11 mouse cellular contexts compared by ENCODE assay signal in the genomic region with DNA sequence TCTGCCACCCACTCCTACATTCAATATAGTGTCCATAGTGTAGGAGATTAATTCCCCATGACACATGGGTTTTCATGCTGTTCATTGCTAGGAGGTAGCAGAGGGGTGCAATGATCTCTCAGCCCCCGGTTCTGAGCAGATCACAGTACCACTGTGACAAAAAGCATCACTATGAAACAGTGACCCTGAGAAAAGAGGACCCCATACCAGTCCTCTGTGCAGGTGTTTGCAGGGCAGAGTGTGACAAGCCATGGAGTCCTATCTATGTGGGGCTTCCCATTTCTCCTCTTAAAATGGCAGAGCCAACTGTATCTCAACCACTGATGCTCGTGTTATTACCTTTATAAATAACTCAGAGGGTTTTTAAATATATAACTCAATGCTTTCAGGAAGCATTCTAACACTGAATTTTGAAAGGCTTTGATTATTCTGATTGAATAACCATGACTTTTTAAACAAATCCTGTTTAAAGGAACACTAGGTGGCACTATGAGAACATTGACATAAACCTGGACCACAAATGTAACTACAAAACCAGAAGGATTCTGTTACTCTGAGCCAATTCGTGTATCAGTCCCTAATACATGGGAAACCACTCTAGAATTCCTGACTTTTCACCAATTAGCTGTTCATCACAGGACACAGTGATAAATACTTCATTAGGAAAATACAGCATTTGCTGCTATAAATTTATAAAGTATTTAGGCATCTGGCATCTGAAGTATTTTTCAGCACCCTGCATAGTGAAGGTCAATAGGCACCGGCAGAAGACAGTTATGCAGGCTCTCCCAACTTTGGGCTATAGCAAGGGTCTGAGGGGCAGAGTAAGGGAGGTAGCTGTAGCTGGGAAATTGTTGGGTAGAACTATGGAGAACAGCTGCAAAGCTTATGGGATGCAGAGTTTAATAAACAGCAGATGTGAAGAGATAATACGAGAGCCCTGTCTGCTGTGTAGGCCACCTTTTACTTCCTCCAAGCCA. TPM values are rescaled to one million over a fixed set of nuclear protein-coding genes. Genes with fewer than 3 reads are reported as not detected.
DNase-seq lines count a peak whose midpoint lies in the region; ATAC-seq and TF ChIP-seq lines count a peak whose summit lies in the region.
"Had no signal": no experiment of that assay in that cellular context is flagged by ENCODE, and none has a peak within 500 bp of the region (broad histone marks: within the 10 kb centered on the region; RNA-seq: fewer than 3 reads in every experiment).

No protein-coding gene starts in this region.

- intact Hi-C loops in left cerebral cortex, adult 2 months (cut with DNase I): loop anchor here (5.0 kb wide), 3 partner anchors 85 to 270 kb away; partner anchors contain the start of gene Carmil1
- intact Hi-C loops in left cerebral cortex, postnatal 36 days (cut with DNase I): loop anchor here (5.0 kb wide), 2 partner anchors 255 to 270 kb away; partner anchors contain the start of gene Carmil1

- H3K4me3 ChIP-seq in left cerebral cortex, adult 2 months: no peak overlapping the region
- H3K4me3 ChIP-seq: intestine, embryonic 15.5 days; limb, embryonic 15.5 days had no signal

- H3K27ac ChIP-seq in left cerebral cortex, adult 2 months: no peak overlapping the region
- H3K27ac ChIP-seq: intestine, embryonic 15.5 days; limb, embryonic 15.5 days had no signal

- no peak for ATAC-seq in erythroblast, adult 5-6 weeks (replicated peaks; ENCODE audit: low FRiP score, poor library complexity, severe bottlenecking)
- ATAC-seq: intestine, embryonic 15.5 days had no signal

- peak; percentile 62 for DNase-seq in cerebellum, adult 9-10 months
- no peak for DNase-seq in cerebellum, postnatal 4 days (ENCODE audit: low spot score in 2 of 2)
- no peak for DNase-seq in left cerebral cortex, adult 2 months (ENCODE audit: extremely low spot score in 1 of 2, low spot score in 2 of 2)
- DNase-seq in left cerebral cortex, postnatal 36 days (ENCODE audit: low spot score in 2 of 2): no peak
- DNase-seq in R1 (ENCODE audit: low read depth, low spot score): peak; percentile 37
- DNase-seq in mesoderm, embryonic 11.5 days (ENCODE audit: low read depth, low spot score): peak; percentile 12
- no peak for DNase-seq in kidney, postnatal 14 days
- DNase-seq: B cell, adult 2 months had no signal

- peak; percentile 67 for TF ChIP-seq CTCF in left cerebral cortex, adult 2 months (IDR thresholded peaks at IDR 0.05)

RNA-seq across cellular contexts. Expression of gene Scgn, which starts 36.5 kb away (rescaled TPM):
- total RNA-seq in left cerebral cortex, adult 2 months (2021): under 1 TPM in 1 of 2 experiments, not detected in 1; 0.68 TPM
- 1 to 10 TPM in 1 of 2 experiments, not detected in 1; 1.0 TPM for total RNA-seq in left cerebral cortex, postnatal 36 days (2021)
- not detected in 2 replicates for total RNA-seq in erythroblast, adult 5-6 weeks (2015; ENCODE audit: low replicate concordance)
- not detected in 2 replicates for total RNA-seq in erythroblast, adult 5-6 weeks (2017; ENCODE audit: low replicate concordance)

Comparison
In these comparisons a context has a peak if more than half of its experiments do, and no peak if none do; other contexts are left out.
1. DNase-seq: peak in cerebellum, adult 9-10 months (single experiment), R1 (single experiment) and mesoderm, embryonic 11.5 days (single experiment); none in cerebellum, postnatal 4 days (0 of 2), left cerebral cortex, adult 2 months (0 of 2), left cerebral cortex, postnatal 36 days (0 of 2) and kidney, postnatal 14 days (single experiment).